In the genomic region with DNA sequence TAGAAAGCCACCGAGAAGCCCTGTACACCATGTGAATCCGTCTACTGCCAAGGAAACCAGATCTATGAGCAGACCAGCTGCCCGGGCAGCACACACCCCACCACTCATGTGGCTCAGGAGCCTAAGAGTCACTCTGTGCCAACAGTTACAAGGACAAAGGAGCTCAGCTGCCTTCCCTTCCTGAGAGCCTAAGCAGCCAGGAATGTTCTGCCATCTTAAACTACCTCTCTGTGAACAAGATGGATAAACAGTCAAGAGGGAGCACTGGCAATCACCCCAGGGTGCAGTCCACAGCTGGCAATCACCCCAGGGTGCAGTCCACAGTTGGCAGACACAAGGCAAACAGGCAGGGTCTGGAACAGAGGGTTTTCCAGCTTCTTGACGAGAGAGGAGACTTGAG, we compare ENCODE assay signal across 15 mouse cellular contexts. TPM values are rescaled to one million over a fixed set of nuclear protein-coding genes. Genes with fewer than 3 reads are reported as not detected.
DNase-seq lines count a peak whose midpoint lies in the region; ATAC-seq and TF ChIP-seq lines count a peak whose summit lies in the region.
"Had no signal": no experiment of that assay in that cellular context is flagged by ENCODE, and none has a peak within 500 bp of the region (broad histone marks: within the 10 kb centered on the region; RNA-seq: fewer than 3 reads in every experiment).

No protein-coding gene starts in this region.

- no peak for ATAC-seq in liver, embryonic 12.5 days
- ATAC-seq in liver, embryonic 11.5 days (replicated peaks; ENCODE audit: low FRiP score): no peak
- ATAC-seq in lung, embryonic 16.5 days (ENCODE audit: low read depth): peak; percentile 74
- ATAC-seq: forebrain, postnatal 0 days; liver, postnatal 0 days had no signal

- H3K4me1 ChIP-seq in liver, embryonic 12.5 days: peaks cover 82% of the 10 kb centered on the region
- peaks cover 33% of the 10 kb centered on the region for H3K4me1 ChIP-seq in liver, embryonic 11.5 days (replicated peaks; ENCODE audit: control insufficient read depth, insufficient read depth, low read length)
- H3K4me1 ChIP-seq in lung, embryonic 16.5 days (replicated peaks; ENCODE audit: control insufficient read depth, insufficient read depth, low read length): peaks cover 16% of the 10 kb centered on the region
- H3K4me1 ChIP-seq: midbrain, embryonic 12.5 days had no signal

- H3K4me2 ChIP-seq in liver, embryonic 12.5 days: no peak overlapping the region
- H3K4me2 ChIP-seq in liver, embryonic 11.5 days: no peak overlapping the region
- H3K4me2 ChIP-seq in lung, embryonic 16.5 days (ENCODE audit: low read depth, low read length): no peak overlapping the region
- peak overlapping the region; percentile 26 for H3K4me2 ChIP-seq in myocyte (ENCODE audit: low read depth)
- H3K4me2 ChIP-seq: midbrain, embryonic 12.5 days had no signal

- H3K79me2 ChIP-seq in myocyte (ENCODE audit: control insufficient read depth, insufficient read depth): no peaks in the 10 kb centered on the region

- TF ChIP-seq CTCF in gastrocnemius, adult 2 months (IDR thresholded peaks at IDR 0.05): no peak

- no peak overlapping the region for H3K9ac ChIP-seq in liver, embryonic 12.5 days
- H3K9ac ChIP-seq in liver, embryonic 11.5 days (ENCODE audit: low read depth, low read length): no peak overlapping the region
- H3K9ac ChIP-seq in lung, embryonic 16.5 days (ENCODE audit: low read length): no peak overlapping the region
- H3K9ac ChIP-seq: forebrain, postnatal 0 days; liver, postnatal 0 days; midbrain, embryonic 12.5 days had no signal

- H3K36me3 ChIP-seq in liver, embryonic 12.5 days: peaks cover 95% of the 10 kb centered on the region
- peaks cover 20% of the 10 kb centered on the region for H3K36me3 ChIP-seq in liver, embryonic 11.5 days (ENCODE audit: control insufficient read depth, insufficient read depth, low read length)
- H3K36me3 ChIP-seq in lung, embryonic 16.5 days (ENCODE audit: control insufficient read depth, insufficient read depth, low read length): peaks cover 5% of the 10 kb centered on the region; the same call in 1 of the 2 replicates
- H3K36me3 ChIP-seq in myocyte (ENCODE audit: control insufficient read depth, insufficient read depth): peaks cover 39% of the 10 kb centered on the region

- H3K4me3 ChIP-seq in gastrocnemius, adult 2 months: no peak overlapping the region
- H3K4me3 ChIP-seq in liver, embryonic 12.5 days: no peak overlapping the region
- H3K4me3 ChIP-seq in liver, embryonic 11.5 days (ENCODE audit: low read depth, low read length): no peak overlapping the region
- no peak overlapping the region for H3K4me3 ChIP-seq in lung, embryonic 16.5 days (ENCODE audit: low read length)
- no peak overlapping the region for H3K4me3 ChIP-seq in myocyte
- H3K4me3 ChIP-seq: embryonic facial prominence, embryonic 10.5 days; erythroblast, embryonic 14.5 days; midbrain, embryonic 12.5 days had no signal

- peak; percentile 67 for DNase-seq in gastrocnemius, adult 2 months
- no peak for DNase-seq in gastrocnemius, postnatal 36 days
- no peak for DNase-seq in liver, embryonic 11.5 days (ENCODE audit: low spot score)
- no peak for DNase-seq in yolk sac, embryonic 10.5 days (ENCODE audit: low spot score)
- DNase-seq in ovary, postnatal 10 days (ENCODE audit: low spot score): no peak
- DNase-seq: cerebellum, postnatal 36 days; forebrain, postnatal 0 days; heart, postnatal 4 days; liver, postnatal 0 days had no signal

- no peak overlapping the region for H3ac ChIP-seq in myocyte (ENCODE audit: control insufficient read depth, insufficient read length)

- no peak for TF ChIP-seq POLR2A in myocyte (IDR thresholded peaks at IDR 0.05; ENCODE audit: insufficient read length, low read depth)

- WGBS in liver, embryonic 12.5 days (ENCODE audit: insufficient replicate concordance): 87% methylated on average over 4 of the region's 4 CpGs
- WGBS in liver, embryonic 11.5 days: 87% methylated on average over 4 of the region's 4 CpGs
- WGBS in lung, embryonic 16.5 days: 62% methylated on average over 4 of the region's 4 CpGs

- intact Hi-C loops in gastrocnemius, adult 2 months (cut with DNase I): no loop called here
- intact Hi-C loops in gastrocnemius, postnatal 36 days (cut with DNase I): no loop called here

- peak overlapping the region; percentile 86 for H3K27ac ChIP-seq in gastrocnemius, adult 2 months
- H3K27ac ChIP-seq in liver, embryonic 12.5 days: 0 out of 2 replicates have a peak overlapping the region, but pooled peaks have one; percentile 36
- no peak overlapping the region for H3K27ac ChIP-seq in liver, embryonic 11.5 days (ENCODE audit: low read depth, low read length)
- H3K27ac ChIP-seq in lung, embryonic 16.5 days (ENCODE audit: low read length): peak overlapping the region; percentile 84
- H3K27ac ChIP-seq: embryonic facial prominence, embryonic 10.5 days; midbrain, embryonic 12.5 days had no signal

- H3K27me3 ChIP-seq in liver, embryonic 12.5 days (replicated peaks): no peaks in the 10 kb centered on the region
- H3K27me3 ChIP-seq in liver, embryonic 11.5 days (replicated peaks; ENCODE audit: control insufficient read depth, insufficient read depth, low read length): no peaks in the 10 kb centered on the region
- no peaks in the 10 kb centered on the region for H3K27me3 ChIP-seq in lung, embryonic 16.5 days (ENCODE audit: control insufficient read depth, insufficient read depth, low read depth, low read length)
- no peaks in the 10 kb centered on the region for H3K27me3 ChIP-seq in myocyte (ENCODE audit: control insufficient read depth, insufficient read depth, insufficient read length)
- H3K27me3 ChIP-seq: midbrain, embryonic 12.5 days had no signal

- no peaks in the 10 kb centered on the region for H3K9me3 ChIP-seq in liver, embryonic 12.5 days (replicated peaks)
- H3K9me3 ChIP-seq in liver, embryonic 11.5 days (ENCODE audit: control insufficient read depth, low read length): no peaks in the 10 kb centered on the region
- H3K9me3 ChIP-seq in lung, embryonic 16.5 days (ENCODE audit: control insufficient read depth, low read length): no peaks in the 10 kb centered on the region
- H3K9me3 ChIP-seq: embryonic facial prominence, embryonic 10.5 days; midbrain, embryonic 12.5 days had no signal

TF ChIP-seq in myocyte, 11 proteins besides CTCF, POLR2A, EP300 and RAD21:
- no peak for TF ChIP-seq TCF3 (IDR thresholded peaks at IDR 0.05; ENCODE audit: insufficient read length, low read depth)
- TF ChIP-seq MYOD1 (IDR thresholded peaks at IDR 0.05; ENCODE audit: control insufficient read depth in 1 of 3, insufficient read length in 2 of 3, low read depth in 2 of 3): peak; percentile 58 to 83 (median 70)
- TF ChIP-seq MYOG (IDR thresholded peaks at IDR 0.05; ENCODE audit: control insufficient read depth in 1 of 3, insufficient read depth in 1 of 3, insufficient read length in 2 of 3, low read depth in 2 of 3): peak; percentile 39 to 91 (median 85)

RNA-seq across cellular contexts. Expression of a gene that starts 8.1 kb away (rescaled TPM):
- 1 to 10 TPM in 1 of 2 experiments, under 1 TPM in 1; 0.99 to 1.3 TPM for total RNA-seq in gastrocnemius, adult 2 months (2021)
- total RNA-seq in gastrocnemius, postnatal 36 days (2021): 1 to 10 TPM in 1 of 2 experiments, under 1 TPM in 1; 0.99 to 1.1 TPM
- polyA plus RNA-seq in liver, embryonic 12.5 days (2016; fragmentation: Nextera tagmentation; extraction: Ambion mirVana): 9.9 and 10.0 TPM in 2 replicates
- polyA plus RNA-seq in liver, embryonic 11.5 days (2014; fragmentation: Nextera tagmentation; extraction: Ambion mirVana): 5.7 and 6.2 TPM in 2 replicates
- polyA plus RNA-seq in lung, embryonic 16.5 days (2015; fragmentation: Nextera tagmentation; extraction: Ambion mirVana): 2.1 and 2.6 TPM in 2 replicates
- 1.8 TPM for polyA plus RNA-seq in myocyte (2012; fragmentation: generic; extraction: Trizol)

RNA-seq across cellular contexts. Expression of a gene that starts 8.2 kb away (rescaled TPM):
- total RNA-seq in gastrocnemius, adult 2 months (2021): 10 to 100 TPM; 20.1 to 24.6 TPM
- 10 to 100 TPM; 18.5 to 20.1 TPM for total RNA-seq in gastrocnemius, postnatal 36 days (2021)
- polyA plus RNA-seq in liver, embryonic 12.5 days (2016; fragmentation: Nextera tagmentation; extraction: Ambion mirVana): 106 and 109 TPM in 2 replicates
- polyA plus RNA-seq in liver, embryonic 11.5 days (2014; fragmentation: Nextera tagmentation; extraction: Ambion mirVana): 138 and 142 TPM in 2 replicates
- polyA plus RNA-seq in lung, embryonic 16.5 days (2015; fragmentation: Nextera tagmentation; extraction: Ambion mirVana): 115 and 125 TPM in 2 replicates
- polyA plus RNA-seq in myocyte (2012; fragmentation: generic; extraction: Trizol): 109 TPM

RNA-seq across cellular contexts. Expression of a gene that starts 12.5 kb away (rescaled TPM):
- 1 to 10 TPM; 1.2 to 1.6 TPM for total RNA-seq in gastrocnemius, adult 2 months (2021)
- under 1 TPM; 0.66 to 0.94 TPM for total RNA-seq in gastrocnemius, postnatal 36 days (2021)
- polyA plus RNA-seq in liver, embryonic 12.5 days (2016; fragmentation: Nextera tagmentation; extraction: Ambion mirVana): 2.7 and 3.0 TPM in 2 replicates
- polyA plus RNA-seq in liver, embryonic 11.5 days (2014; fragmentation: Nextera tagmentation; extraction: Ambion mirVana): 2.6 and 3.0 TPM in 2 replicates
- polyA plus RNA-seq in lung, embryonic 16.5 days (2015; fragmentation: Nextera tagmentation; extraction: Ambion mirVana): 14.8 and 15.6 TPM in 2 replicates
- polyA plus RNA-seq in myocyte (2012; fragmentation: generic; extraction: Trizol): 0.92 TPM

RNA-seq across cellular contexts. Expression of a gene that starts 20.5 kb away (rescaled TPM):
- total RNA-seq in gastrocnemius, adult 2 months (2021): 10 to 100 TPM; 26.8 to 29.7 TPM
- 10 to 100 TPM; 21.1 to 25.2 TPM for total RNA-seq in gastrocnemius, postnatal 36 days (2021)
- 239 TPM in 2 replicates for polyA plus RNA-seq in liver, embryonic 12.5 days (2016; fragmentation: Nextera tagmentation; extraction: Ambion mirVana)
- 266 and 301 TPM in 2 replicates for polyA plus RNA-seq in liver, embryonic 11.5 days (2014; fragmentation: Nextera tagmentation; extraction: Ambion mirVana)
- 69.1 and 76.2 TPM in 2 replicates for polyA plus RNA-seq in lung, embryonic 16.5 days (2015; fragmentation: Nextera tagmentation; extraction: Ambion mirVana)
- polyA plus RNA-seq in myocyte (2012; fragmentation: generic; extraction: Trizol): 59.7 TPM

RNA-seq across cellular contexts. Expression of a gene that starts 22.0 kb away (rescaled TPM):
- total RNA-seq in gastrocnemius, adult 2 months (2021): 1 to 10 TPM in 1 of 2 experiments, under 1 TPM in 1; 0.84 to 2.3 TPM
- 1 to 10 TPM; 1.5 to 2.6 TPM for total RNA-seq in gastrocnemius, postnatal 36 days (2021)
- polyA plus RNA-seq in liver, embryonic 12.5 days (2016; fragmentation: Nextera tagmentation; extraction: Ambion mirVana): 11.9 and 13.8 TPM in 2 replicates
- polyA plus RNA-seq in liver, embryonic 11.5 days (2014; fragmentation: Nextera tagmentation; extraction: Ambion mirVana): 13.7 and 19.6 TPM in 2 replicates
- polyA plus RNA-seq in lung, embryonic 16.5 days (2015; fragmentation: Nextera tagmentation; extraction: Ambion mirVana): 34.4 and 35.5 TPM in 2 replicates
- 23.4 TPM for polyA plus RNA-seq in myocyte (2012; fragmentation: generic; extraction: Trizol)
